Mouse (Mus musculus) embryonic facial prominence, embryonic 11.5 days (tissue): ENCODE results near the gene Lactbl1. TPM values are rescaled to one million over a fixed set of nuclear protein-coding genes. Genes with fewer than 3 reads are reported as not detected.

Source experiments
- ATAC-seq: fragments of 200-750 bp; cut with Nextera tagmentation; replicated peaks from 2 replicates; pipeline ENCODE4 v1.8.0; 2017; ENCODE audit warnings: low read depth; ENCODE audit not compliant: insufficient number of reproducible peaks, low FRiP score, low TSS enrichment
- DNase-seq: peaks from one replicate; pipeline ENCODE4 v3.0.0-alpha.2; 2015; ENCODE audit warnings: low spot score
- H3K27ac ChIP-seq: fragments of 300-500 bp; sonication (generic); replicated peaks from 2 replicates; pipeline ENCODE4 v1.5.1; 2014; ENCODE audit warnings: mild to moderate bottlenecking, low read depth, low read length, control low read depth
- H3K27me3 ChIP-seq: fragments of 300-500 bp; sonication (generic); 2 replicates; pipeline ENCODE4 v1.6.1; 2014; ENCODE audit warnings: mild to moderate bottlenecking, low read length, moderate library complexity, mixed read lengths; ENCODE audit not compliant: control insufficient read depth, insufficient read depth
- H3K36me3 ChIP-seq: fragments of 300-500 bp; sonication (generic); replicated peaks from 2 replicates; pipeline ENCODE4 v1.6.1; 2014; ENCODE audit warnings: low read depth, mild to moderate bottlenecking, low read length, moderate library complexity, mixed read lengths; ENCODE audit not compliant: control insufficient read depth, insufficient read depth
- H3K4me1 ChIP-seq: fragments of 300-500 bp; sonication (generic); 2 replicates; pipeline ENCODE4 v1.6.1; 2014; ENCODE audit warnings: low read length, mixed read lengths; ENCODE audit not compliant: control insufficient read depth, insufficient read depth
- H3K4me2 ChIP-seq: fragments of 300-500 bp; sonication (generic); 2 replicates; pipeline ENCODE4 v1.6.1; 2014; ENCODE audit warnings: low read depth, mild to moderate bottlenecking, control low read depth, low read length, moderate library complexity
- H3K4me3 ChIP-seq: fragments of 300-500 bp; sonication (generic); 2 replicates; pipeline ENCODE4 v1.5.1; 2014; ENCODE audit warnings: low read depth, low read length, control low read depth
- H3K9ac ChIP-seq: fragments of 300-500 bp; sonication (generic); replicated peaks from 2 replicates; pipeline ENCODE4 v1.6.1; 2014; ENCODE audit warnings: mild to moderate bottlenecking, control low read depth, low read length
- H3K9me3 ChIP-seq: fragments of 300-500 bp; sonication (generic); replicated peaks from 2 replicates; pipeline ENCODE4 v1.6.1; 2016; ENCODE audit warnings: mild to moderate bottlenecking, low read length, inconsistent platforms, mixed read lengths; ENCODE audit not compliant: control insufficient read depth
- WGBS: fragments of 180-500 bp; shearing (Covaris S2); extraction: QIAGEN DNeasy Blood & Tissue Kit; methylation state at CpG from one replicate; pipeline ENCODE4 v1.1.7; 2014; 5-methylcytosine and 5-hydroxymethylcytosine counted together
- polyA plus RNA-seq: library from polyadenylated mRNA; unstranded; fragments of >200 nt; fragmentation: Nextera tagmentation; extraction: Ambion mirVana; gene quantifications from 2 replicates; pipeline ENCODE4 v1.2.1, GENCODE M21; 2014

The Lactbl1 gene
- polyA plus RNA-seq, 1 experiment from 2014 or later: not detected

DNA sequence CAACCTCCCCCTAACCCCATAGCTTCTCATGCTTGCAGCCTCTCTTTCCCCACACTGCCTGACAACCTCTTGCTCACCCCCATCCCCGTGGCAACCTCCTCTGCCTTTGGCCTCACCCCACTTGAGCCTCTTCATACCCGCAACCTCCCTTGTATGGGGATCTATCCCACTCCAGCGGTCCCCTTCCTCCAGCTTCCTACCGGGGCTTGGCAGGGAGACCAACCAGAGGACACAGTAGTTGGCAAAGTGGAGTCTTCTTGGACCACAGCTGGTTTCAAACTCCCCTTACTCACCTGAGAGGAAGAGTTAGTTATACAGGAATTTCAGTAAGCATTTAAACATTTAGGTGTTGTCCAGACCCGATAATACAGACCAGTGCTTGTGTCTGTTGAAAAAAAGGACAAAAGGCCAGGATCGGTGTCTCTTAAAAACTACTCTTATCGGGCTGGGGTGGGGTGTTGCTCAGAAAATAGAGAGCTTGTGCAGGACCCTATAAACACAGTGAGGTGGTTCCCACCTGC is 15.9 kb downstream of the Lactbl1 start:
- H3K27me3 ChIP-seq: peaks cover 22% of the 10 kb centered on the region
- no peaks in the 10 kb centered on the region; the same call in 1 of the 2 replicates for H3K4me1 ChIP-seq
- peak overlapping the region; percentile 36 for H3K4me3 ChIP-seq
- H3K36me3 ChIP-seq: no peaks in the 10 kb centered on the region
- whole genome bisulfite sequencing: 30% methylated on average over 7 of the region's 7 CpGs
- H3K9ac ChIP-seq: no peak overlapping the region
- H3K27ac ChIP-seq: no peak overlapping the region
- ATAC-seq (0 out of 2 replicates have a peak, but pooled peaks have one; percentile 37), DNase-seq (no peak)
- H3K9me3 ChIP-seq: no peaks in the 10 kb centered on the region
- no peak overlapping the region; the same call in 1 of the 2 replicates for H3K4me2 ChIP-seq

DNA sequence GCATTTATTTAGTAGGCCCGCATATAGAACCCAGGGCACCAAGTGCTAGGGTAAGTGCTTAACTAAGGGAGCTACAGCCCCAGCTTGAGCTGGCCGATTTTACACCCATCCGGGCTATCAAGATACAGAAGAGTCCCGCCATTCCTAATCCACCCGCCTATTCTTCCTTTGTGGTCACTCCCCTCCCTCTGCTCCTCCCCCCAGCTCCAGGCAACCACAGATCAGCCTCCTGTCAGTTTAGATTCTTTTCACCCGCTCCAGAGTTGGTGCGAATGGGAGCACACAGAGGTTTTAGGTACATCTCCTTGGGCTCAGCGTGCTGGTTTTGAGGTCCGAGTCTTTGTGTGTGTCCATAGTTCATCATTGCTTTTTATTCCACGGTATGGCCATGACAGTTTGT is 16.5 kb downstream of the Lactbl1 start:
- no peak overlapping the region for H3K27ac ChIP-seq
- no peaks in the 10 kb centered on the region; the same call in 1 of the 2 replicates for H3K4me1 ChIP-seq
- H3K4me3 ChIP-seq: no peak overlapping the region
- 5% methylated on average over 10 of the region's 10 CpGs for WGBS
- no peak overlapping the region for H3K4me2 ChIP-seq
- DNase-seq (peak; percentile 64), ATAC-seq (0 out of 2 replicates have a peak, but pooled peaks have one; percentile 35)
- peaks cover 22% of the 10 kb centered on the region for H3K27me3 ChIP-seq
- H3K9me3 ChIP-seq: no peaks in the 10 kb centered on the region
- no peak overlapping the region for H3K9ac ChIP-seq
- H3K36me3 ChIP-seq: no peaks in the 10 kb centered on the region

DNA sequence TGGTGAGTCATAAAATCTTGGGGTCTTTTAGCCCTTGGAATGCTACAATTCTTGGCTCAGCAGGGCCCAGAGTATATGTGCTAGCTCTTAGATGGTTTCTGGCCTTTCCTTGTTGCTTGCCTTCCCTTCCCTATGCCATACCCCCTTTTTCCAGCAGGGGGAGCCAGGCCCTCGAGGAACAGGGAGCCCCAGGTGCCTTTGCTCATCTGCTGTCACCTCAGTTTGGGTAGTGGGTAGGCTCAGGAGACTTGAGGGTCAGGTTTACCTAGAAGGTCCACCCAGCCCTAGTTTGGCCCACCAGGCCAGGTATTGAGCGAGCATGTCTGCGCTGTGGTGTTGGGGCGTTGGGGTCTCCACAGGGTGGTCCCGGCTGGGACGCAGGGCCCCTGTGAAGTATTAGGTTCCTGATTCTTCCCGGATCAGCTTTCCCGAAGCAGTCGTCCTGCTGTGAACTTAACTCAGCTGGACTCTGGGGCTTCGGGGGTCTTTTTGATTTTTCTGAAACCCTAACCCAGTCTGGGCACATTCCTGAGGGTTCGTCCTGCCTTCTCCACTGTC is 26.6 kb downstream of the Lactbl1 start:
- peak overlapping the region; percentile 19; the same call in 1 of the 2 replicates for H3K4me2 ChIP-seq
- ATAC-seq: peak; percentile 49
- no peaks in the 10 kb centered on the region for H3K9me3 ChIP-seq
- no peaks in the 10 kb centered on the region for H3K36me3 ChIP-seq
- 10% methylated on average over 11 of the region's 11 CpGs for WGBS
- H3K4me1 ChIP-seq: peaks cover 3% of the 10 kb centered on the region; the same call in 1 of the 2 replicates
- 0 out of 2 replicates have a peak overlapping the region, but pooled peaks have one; percentile 28 for H3K27ac ChIP-seq
- no peaks in the 10 kb centered on the region for H3K27me3 ChIP-seq
- H3K9ac ChIP-seq: no peak overlapping the region
- no peak overlapping the region for H3K4me3 ChIP-seq
- DNase-seq: peak; percentile 84

DNA sequence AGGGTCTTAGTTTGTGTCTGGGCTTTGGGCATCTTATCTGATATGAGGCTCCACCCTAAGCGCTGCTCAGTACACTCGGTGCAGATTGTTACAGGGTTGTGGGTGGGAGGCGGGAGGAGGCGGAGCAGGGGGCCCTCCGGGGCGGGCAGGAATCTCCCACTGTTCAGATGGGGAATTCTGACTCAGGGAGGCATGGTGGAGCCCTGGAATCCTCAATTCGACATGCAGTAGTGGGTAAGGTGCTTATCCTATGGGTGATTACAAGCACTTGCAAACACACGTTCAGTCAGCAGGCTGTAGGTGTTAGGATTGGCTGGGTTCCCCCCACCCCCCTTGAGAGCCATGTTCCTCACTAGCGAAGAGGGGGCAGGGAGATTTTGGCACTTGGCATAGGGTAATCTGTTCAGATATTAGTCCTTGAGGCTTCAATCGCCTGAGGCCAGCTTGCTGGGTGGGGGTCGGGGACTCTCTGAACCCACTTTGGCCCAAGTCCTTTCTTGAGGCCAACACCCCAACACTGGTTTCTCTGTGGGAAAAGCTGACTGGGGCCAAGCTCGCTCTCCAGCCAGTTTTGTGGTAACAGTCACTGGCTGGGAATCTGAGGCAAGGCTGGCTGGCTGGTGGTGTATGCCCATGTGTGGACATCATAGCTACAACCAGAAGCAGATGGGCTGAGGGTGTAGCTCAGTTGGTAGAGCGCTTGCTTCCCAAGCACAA is 27.2 kb downstream of the Lactbl1 start:
- DNase-seq (no peak), ATAC-seq (peak; percentile 30; the same call in 1 of the 2 replicates)
- Histone ChIP-seq H3K36me3 (no peaks in the 10 kb centered on the region), H3K9ac (0 out of 2 replicates have a peak overlapping the region, but pooled peaks have one; percentile 13), H3K27me3 (no peaks in the 10 kb centered on the region), H3K4me1 (peaks cover 3% of the 10 kb centered on the region; the same call in 1 of the 2 replicates), H3K27ac (0 out of 2 replicates have a peak overlapping the region, but pooled peaks have one; percentile 28), H3K4me2 (peak overlapping the region; percentile 19; the same call in 1 of the 2 replicates), H3K9me3 (no peaks in the 10 kb centered on the region), H3K4me3 (no peak overlapping the region)
- 33% methylated on average over 13 of the region's 13 CpGs for WGBS

DNA sequence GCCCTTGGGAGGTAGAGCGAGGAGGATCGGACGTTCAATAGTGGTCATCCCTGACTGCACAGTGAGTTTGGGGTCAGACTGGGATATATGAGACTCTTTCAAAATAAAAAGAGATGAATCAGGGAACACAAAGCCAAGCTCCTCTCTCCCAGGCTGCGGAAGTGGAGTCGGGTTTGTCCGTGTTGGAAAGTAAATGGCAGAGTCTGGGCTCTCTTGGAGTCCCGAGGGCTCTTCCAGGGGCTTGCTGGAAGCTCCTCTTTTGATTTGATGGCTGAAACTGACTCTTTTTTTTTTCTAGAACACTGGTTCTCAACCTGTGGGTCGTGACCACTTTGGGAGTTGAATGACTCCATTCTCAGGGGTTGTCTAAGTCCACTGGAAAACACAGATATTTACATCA is 27.8 kb downstream of the Lactbl1 start:
- Histone ChIP-seq H3K36me3 (no peaks in the 10 kb centered on the region), H3K27me3 (no peaks in the 10 kb centered on the region), H3K27ac (no peak overlapping the region), H3K4me1 (peaks cover 3% of the 10 kb centered on the region; the same call in 1 of the 2 replicates), H3K4me3 (no peak overlapping the region), H3K9me3 (no peaks in the 10 kb centered on the region), H3K9ac (no peak overlapping the region), H3K4me2 (no peak overlapping the region)
- ATAC-seq (no peak), DNase-seq (no peak)
- WGBS: 83% methylated on average over 8 of the region's 8 CpGs

DNA sequence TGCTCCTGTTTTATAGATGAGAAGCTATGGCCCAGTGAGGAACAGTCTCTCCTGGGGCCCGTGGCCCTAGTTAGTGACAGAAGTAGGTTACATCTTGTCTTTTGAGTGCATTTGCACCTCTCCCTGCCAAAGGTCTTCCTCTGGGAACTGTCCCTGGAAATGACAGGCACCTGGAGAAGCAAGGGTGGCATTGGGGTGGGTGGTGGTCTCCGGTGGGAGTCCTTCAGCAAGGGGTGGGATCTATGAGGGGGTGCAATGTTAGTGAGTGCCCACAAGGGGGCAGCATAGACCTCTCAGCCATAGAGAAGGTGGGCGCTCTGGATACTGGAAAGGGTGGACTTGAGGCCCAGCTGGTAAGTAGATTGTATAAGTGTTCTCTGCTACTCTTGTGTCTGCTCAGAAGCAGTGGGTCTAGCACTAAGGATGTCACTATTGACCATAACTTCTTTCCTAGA is 29.0 kb downstream of the Lactbl1 start:
- H3K4me2 ChIP-seq: no peak overlapping the region
- no peak overlapping the region for H3K4me3 ChIP-seq
- 53% methylated on average over 3 of the region's 3 CpGs for WGBS
- no peaks in the 10 kb centered on the region for H3K36me3 ChIP-seq
- H3K9me3 ChIP-seq: no peaks in the 10 kb centered on the region
- H3K27ac ChIP-seq: no peak overlapping the region
- ATAC-seq: no peak
- H3K27me3 ChIP-seq: no peaks in the 10 kb centered on the region
- peaks cover 3% of the 10 kb centered on the region; the same call in 1 of the 2 replicates for H3K4me1 ChIP-seq
- no peak overlapping the region for H3K9ac ChIP-seq
- peak; percentile 67 for DNase-seq

DNA sequence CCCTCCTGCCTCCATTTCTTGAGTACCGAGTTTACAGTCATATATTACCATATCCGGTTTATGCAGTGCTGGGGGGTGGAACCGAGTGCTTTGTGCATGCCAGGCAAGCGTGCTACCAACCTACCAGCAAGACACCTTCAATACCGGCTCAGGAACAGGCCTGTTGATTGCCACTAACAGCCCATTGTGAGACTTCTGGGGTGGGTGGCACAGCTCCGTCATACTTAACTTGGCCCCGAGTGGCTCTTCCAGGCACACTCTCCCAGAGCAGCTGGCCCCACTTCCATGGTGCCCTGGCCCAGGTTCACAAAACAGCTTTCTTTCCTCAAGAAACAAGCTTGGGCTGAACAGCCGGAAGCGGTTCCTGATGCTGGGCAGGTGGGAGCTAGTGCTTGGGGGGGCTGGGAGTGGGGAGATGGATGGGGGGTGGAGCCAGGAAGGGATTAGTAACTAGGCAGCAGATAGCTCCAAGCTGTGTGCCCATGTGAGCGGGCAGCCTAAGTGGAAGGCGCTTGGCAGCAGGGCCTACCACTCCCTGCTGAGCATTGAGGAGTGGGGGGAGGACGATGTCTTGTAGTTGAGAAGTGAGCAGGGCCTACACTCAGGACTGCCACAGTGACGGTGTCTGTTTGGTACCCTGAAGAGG is 29.6 kb downstream of the Lactbl1 start:
- H3K4me2 ChIP-seq: no peak overlapping the region
- ATAC-seq (no peak), DNase-seq (no peak)
- 76% methylated on average over 13 of the region's 13 CpGs for WGBS
- no peak overlapping the region for H3K9ac ChIP-seq
- no peaks in the 10 kb centered on the region for H3K36me3 ChIP-seq
- no peaks in the 10 kb centered on the region for H3K9me3 ChIP-seq
- peaks cover 3% of the 10 kb centered on the region; the same call in 1 of the 2 replicates for H3K4me1 ChIP-seq
- H3K27me3 ChIP-seq: no peaks in the 10 kb centered on the region
- H3K27ac ChIP-seq: no peak overlapping the region
- no peak overlapping the region for H3K4me3 ChIP-seq
